Mouse (Mus musculus): Measurements from ENCODE around the gene Gkn2. TPM values are rescaled to one million over a fixed set of nuclear protein-coding genes. Genes with fewer than 3 reads are reported as not detected.
A peak's percentile ranks its signal among the peaks of the same experiment; 100 is the strongest.

Gene Gkn2
- polyA plus RNA-seq, 1 experiment from 2014 or later, result not detected

DNA sequence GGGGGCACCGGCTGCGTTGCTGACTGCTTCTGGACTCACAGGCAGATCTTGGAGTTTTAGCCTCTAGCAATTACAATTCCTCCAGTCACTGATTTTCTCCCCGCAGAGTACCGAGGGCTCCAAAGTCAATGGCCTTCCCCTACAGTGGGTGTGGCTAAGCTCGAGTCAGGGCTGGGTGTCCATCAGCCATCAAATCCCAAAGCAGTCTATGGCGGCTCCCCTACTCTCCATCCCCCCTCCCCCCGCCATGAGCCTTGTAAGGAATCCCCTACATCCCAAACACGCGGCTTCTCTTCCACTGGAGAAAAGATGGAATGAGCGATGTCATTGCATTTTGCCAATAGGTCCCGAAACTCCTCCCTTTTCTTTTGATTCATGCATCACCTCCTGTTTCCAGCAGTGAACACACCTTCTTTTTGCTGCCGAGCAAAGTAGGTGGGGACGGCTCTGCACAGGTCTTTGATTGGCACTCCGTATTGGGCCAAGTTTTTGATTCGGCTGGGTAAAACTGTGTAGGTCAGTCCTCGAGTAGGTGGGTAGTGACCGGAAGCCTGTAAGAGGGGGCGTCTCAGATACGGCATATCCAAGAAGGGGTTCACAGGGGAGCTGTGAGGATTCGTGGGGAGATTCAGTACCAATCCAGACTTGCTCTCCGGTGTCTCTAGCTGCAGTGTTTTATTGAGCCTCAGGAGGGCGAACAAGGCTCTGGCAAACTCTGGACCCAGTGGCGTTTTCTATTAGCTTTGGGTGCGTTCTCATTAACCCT lies 11.0 kb downstream of the Gkn2 start:
- peak overlapping the region; percentile 31; the same call in 1 of the 2 replicates for H3K9ac ChIP-seq
- no peak overlapping the region for H3K27ac ChIP-seq
- no peaks in the 10 kb centered on the region for H3K36me3 ChIP-seq (ENCODE audit: poor library complexity, severe bottlenecking)
- no peaks in the 10 kb centered on the region for H3K9me3 ChIP-seq (replicated peaks)
- H3K4me3 ChIP-seq, result peak overlapping the region; percentile 29
- 5% methylated on average over 24 of the region's 24 CpGs for WGBS
- H3K4me2 ChIP-seq, result peak overlapping the region; percentile 59
- H3K27me3 ChIP-seq, result peaks cover 20% of the 10 kb centered on the region
- ATAC-seq, result peak; percentile 53; the same call in 1 of the 2 replicates
- H3K4me1 ChIP-seq, result peaks cover 4% of the 10 kb centered on the region; the same call in 1 of the 2 replicates

GRCm38 (mm10) chr6:87384761-87385160 lies 11.6 kb downstream of the Gkn2 start:
- H3K4me1 ChIP-seq, result peaks cover 4% of the 10 kb centered on the region; the same call in 1 of the 2 replicates
- no peaks in the 10 kb centered on the region for H3K36me3 ChIP-seq (ENCODE audit: poor library complexity, severe bottlenecking)
- no peak for ATAC-seq
- no peak overlapping the region for H3K4me3 ChIP-seq
- 53% methylated on average over 6 of the region's 6 CpGs for WGBS
- peak overlapping the region; percentile 59; the same call in 1 of the 2 replicates for H3K4me2 ChIP-seq
- no peak overlapping the region for H3K9ac ChIP-seq
- peaks cover 20% of the 10 kb centered on the region for H3K27me3 ChIP-seq
- no peaks in the 10 kb centered on the region for H3K9me3 ChIP-seq (replicated peaks)
- H3K27ac ChIP-seq, result no peak overlapping the region

DNA sequence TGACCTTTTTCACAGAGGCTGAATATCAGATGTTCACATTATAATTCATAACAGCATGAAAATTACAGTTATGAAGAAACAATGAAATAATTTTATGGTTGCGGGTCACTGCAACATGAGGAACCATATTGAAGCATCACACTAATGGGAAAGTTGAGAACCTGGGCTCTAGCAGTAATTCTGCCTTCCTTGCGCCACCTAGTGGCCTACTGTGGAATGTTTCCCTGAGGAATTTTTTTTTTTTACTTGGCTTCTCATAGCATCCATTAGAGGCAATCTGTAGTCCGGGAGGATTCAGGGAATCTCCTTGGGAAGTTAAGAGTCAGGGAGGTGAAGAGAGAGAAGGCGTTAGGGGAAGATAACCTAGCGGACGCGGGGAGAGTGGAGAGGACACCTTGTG lies 13.0 kb downstream of the Gkn2 start:
- Histone ChIP-seq H3K4me1 (peaks cover 4% of the 10 kb centered on the region; the same call in 1 of the 2 replicates), H3K27ac (no peak overlapping the region), H3K9ac (no peak overlapping the region), H3K9me3 (replicated peaks) (no peaks in the 10 kb centered on the region), H3K4me2 (no peak overlapping the region), H3K4me3 (no peak overlapping the region), H3K27me3 (peaks cover 20% of the 10 kb centered on the region), H3K36me3 (ENCODE audit: poor library complexity, severe bottlenecking) (no peaks in the 10 kb centered on the region)
- 10% methylated on average over 7 of the region's 7 CpGs for WGBS
- ATAC-seq, result no peak

- WGBS, result 81% methylated on average over 10 of the region's 10 CpGs
- no peak for ATAC-seq
Measured at GRCm38 (mm10) chr6:87386681-87387080, 13.5 kb downstream of the Gkn2 start.

GRCm38 (mm10) chr6:87388877-87389276 lies 15.7 kb downstream of the Gkn2 start, which contains the start of gene Gkn3:
TSS of gene Gkn3 (minus strand) at chr6:87388935.
- no peak for ATAC-seq
- Histone ChIP-seq H3K27ac (no peak within 1 kb of the TSS), H3K36me3 (ENCODE audit: poor library complexity, severe bottlenecking) (no peaks in the 10 kb centered on the region), H3K9me3 (replicated peaks) (no peaks in the 10 kb centered on the region), H3K4me1 (peaks cover 10% of the 10 kb centered on the region), H3K27me3 (peaks cover 11% of the 10 kb centered on the region; the same call in 1 of the 2 replicates), H3K4me3 (no peak within 1 kb of the TSS), H3K4me2 (no peak within 1 kb of the TSS), H3K9ac (no peak within 1 kb of the TSS)
- WGBS, result 63% methylated on average over 7 of the region's 7 CpGs

More at GRCm38 (mm10) chr6:87386681-87387080, 13.5 kb downstream of the Gkn2 start:
- H3K9me3 ChIP-seq (replicated peaks), result no peaks in the 10 kb centered on the region
- H3K27me3 ChIP-seq, result peaks cover 20% of the 10 kb centered on the region
- H3K27ac ChIP-seq, result no peak overlapping the region
- H3K4me3 ChIP-seq, result no peak overlapping the region
- H3K4me1 ChIP-seq, result peaks cover 4% of the 10 kb centered on the region; the same call in 1 of the 2 replicates
- H3K36me3 ChIP-seq (ENCODE audit: poor library complexity, severe bottlenecking), result no peaks in the 10 kb centered on the region
- no peak overlapping the region for H3K4me2 ChIP-seq
- no peak overlapping the region for H3K9ac ChIP-seq

GRCm38 (mm10) chr6:87389455-87389989 lies 16.4 kb downstream of the Gkn2 start:
- H3K27ac ChIP-seq, result no peak overlapping the region
- H3K4me3 ChIP-seq, result no peak overlapping the region
- H3K9ac ChIP-seq, result no peak overlapping the region
- WGBS, result 42% methylated on average over 5 of the region's 5 CpGs
- no peak for ATAC-seq
- no peaks in the 10 kb centered on the region for H3K36me3 ChIP-seq (ENCODE audit: poor library complexity, severe bottlenecking)
- peaks cover 11% of the 10 kb centered on the region; the same call in 1 of the 2 replicates for H3K27me3 ChIP-seq
- no peak overlapping the region for H3K4me2 ChIP-seq
- peaks cover 7% of the 10 kb centered on the region for H3K4me1 ChIP-seq
- H3K9me3 ChIP-seq (replicated peaks), result no peaks in the 10 kb centered on the region

DNA sequence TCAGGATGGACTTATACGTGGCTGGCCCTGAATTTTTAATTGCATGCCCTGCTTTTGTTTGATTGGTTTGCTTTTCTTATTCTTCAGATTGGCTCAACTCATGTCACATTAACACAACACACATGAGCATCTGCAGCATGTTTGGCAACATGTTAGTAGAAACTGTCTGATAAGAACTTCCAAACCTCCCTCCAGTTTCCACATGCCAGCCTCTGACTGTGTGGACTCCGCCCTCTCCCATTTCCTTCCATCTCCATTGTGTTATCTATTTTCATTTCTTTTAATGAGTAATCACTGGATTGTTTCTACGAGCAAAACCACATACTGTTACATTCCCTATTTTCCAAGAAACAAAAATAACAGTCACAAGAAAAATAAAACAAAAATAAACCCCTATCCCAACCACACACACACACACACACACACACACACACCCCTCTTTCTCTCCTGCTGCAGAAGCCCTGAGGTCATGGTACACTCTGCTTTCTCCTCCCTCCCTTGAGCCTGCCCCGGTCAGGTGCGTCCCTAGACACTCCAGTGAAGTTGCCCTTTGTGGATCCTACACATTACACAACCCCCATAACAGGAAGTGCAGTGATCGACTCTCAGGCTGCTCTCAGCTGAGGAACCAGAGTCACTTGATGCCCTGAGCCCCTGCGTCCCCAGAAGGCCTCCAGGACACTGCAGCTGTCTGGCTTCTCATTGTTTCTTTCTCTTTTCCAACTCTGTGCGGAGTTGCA lies 20.5 kb downstream of the Gkn2 start:
- H3K27ac ChIP-seq, result no peak overlapping the region
- no peak for ATAC-seq
- no peak overlapping the region for H3K9ac ChIP-seq
- no peaks in the 10 kb centered on the region for H3K36me3 ChIP-seq (ENCODE audit: poor library complexity, severe bottlenecking)
- no peak overlapping the region for H3K4me3 ChIP-seq
- H3K9me3 ChIP-seq (replicated peaks), result no peaks in the 10 kb centered on the region
- 70% methylated on average over 8 of the region's 8 CpGs for WGBS
- no peaks in the 10 kb centered on the region for H3K27me3 ChIP-seq
- no peak overlapping the region for H3K4me2 ChIP-seq
- H3K4me1 ChIP-seq, result peaks cover 7% of the 10 kb centered on the region

- no peak for ATAC-seq
- Histone ChIP-seq H3K9me3 (replicated peaks) (no peaks in the 10 kb centered on the region), H3K4me3 (no peak overlapping the region), H3K4me2 (no peak overlapping the region), H3K4me1 (peaks cover 7% of the 10 kb centered on the region), H3K36me3 (ENCODE audit: poor library complexity, severe bottlenecking) (no peaks in the 10 kb centered on the region), H3K27me3 (no peaks in the 10 kb centered on the region), H3K9ac (no peak overlapping the region), H3K27ac (no peak overlapping the region)
- 94% methylated on average over 9 of the region's 9 CpGs for WGBS
Measured at GRCm38 (mm10) chr6:87394783-87395182, 21.6 kb downstream of the Gkn2 start.

DNA sequence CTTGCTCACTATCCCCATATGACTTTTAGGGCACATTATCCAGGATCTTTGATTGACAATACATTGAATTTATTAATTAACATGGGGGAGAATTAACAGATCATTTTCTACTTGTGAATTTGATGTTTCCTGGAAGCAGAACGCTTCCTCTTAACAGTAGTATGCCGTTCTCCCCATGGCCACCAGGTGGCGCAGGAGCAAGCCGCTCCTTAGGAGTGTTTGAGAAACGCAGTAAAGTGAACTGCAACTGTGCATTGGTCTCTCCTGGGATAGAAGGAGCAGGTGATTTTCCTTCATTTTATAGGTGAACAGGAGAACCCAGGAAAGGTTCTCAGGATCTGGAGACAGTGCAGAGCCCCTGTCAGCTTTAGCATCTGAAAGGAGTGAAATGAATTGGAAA lies 26.0 kb downstream of the Gkn2 start:
- no peak for ATAC-seq
- Histone ChIP-seq H3K4me2 (no peak overlapping the region), H3K27me3 (no peaks in the 10 kb centered on the region), H3K9me3 (replicated peaks) (no peaks in the 10 kb centered on the region), H3K4me1 (no peaks in the 10 kb centered on the region), H3K9ac (no peak overlapping the region), H3K36me3 (ENCODE audit: poor library complexity, severe bottlenecking) (no peaks in the 10 kb centered on the region), H3K4me3 (no peak overlapping the region), H3K27ac (no peak overlapping the region)
- 2% methylated on average over 5 of the region's 5 CpGs for WGBS

DNA sequence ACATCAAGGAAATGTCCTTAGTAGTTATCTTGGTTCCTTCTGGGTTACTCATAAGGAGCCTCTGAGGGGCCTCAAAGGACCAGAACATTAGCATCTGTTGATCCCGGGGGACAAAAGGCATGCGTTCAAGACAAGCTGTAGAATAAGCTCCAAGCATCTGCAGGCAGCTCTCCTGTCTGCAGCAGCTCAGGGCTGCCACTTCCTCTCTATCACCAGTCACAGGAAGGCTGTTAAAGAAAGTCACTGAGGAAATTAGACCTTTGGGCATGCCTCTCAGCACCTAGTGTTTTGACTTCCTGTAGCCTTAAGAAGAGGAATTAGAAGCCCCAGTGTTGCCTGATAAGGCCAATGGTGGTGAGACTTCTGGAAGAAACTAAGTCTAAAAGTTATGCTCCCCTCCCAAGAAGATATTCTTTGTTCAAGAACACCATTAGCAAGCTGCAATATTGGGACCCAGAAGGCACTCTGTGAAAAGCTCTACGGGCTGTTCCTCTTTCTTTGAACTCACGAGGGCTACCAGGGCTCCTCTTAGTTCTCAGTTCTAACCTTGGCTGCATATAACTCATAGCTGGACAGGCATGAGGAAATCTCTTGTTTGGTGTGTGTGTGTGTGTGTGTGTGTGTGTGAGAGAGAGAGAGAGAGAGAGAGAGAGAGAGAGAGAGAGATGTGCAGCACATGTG lies 26.9 kb downstream of the Gkn2 start:
- H3K9me3 ChIP-seq (replicated peaks), result no peaks in the 10 kb centered on the region
- no peak overlapping the region for H3K9ac ChIP-seq
- H3K4me3 ChIP-seq, result no peak overlapping the region
- 73% methylated on average over 4 of the region's 4 CpGs for WGBS
- no peak overlapping the region for H3K27ac ChIP-seq
- no peaks in the 10 kb centered on the region for H3K4me1 ChIP-seq
- no peak for ATAC-seq
- no peak overlapping the region for H3K4me2 ChIP-seq
- H3K27me3 ChIP-seq, result no peaks in the 10 kb centered on the region
- no peaks in the 10 kb centered on the region for H3K36me3 ChIP-seq (ENCODE audit: poor library complexity, severe bottlenecking)

GRCm38 (mm10) chr6:87401456-87401855 lies 28.3 kb downstream of the Gkn2 start:
- H3K4me3 ChIP-seq, result no peak overlapping the region
- WGBS, result 86% methylated on average over 6 of the region's 6 CpGs
- H3K4me1 ChIP-seq, result no peaks in the 10 kb centered on the region
- H3K9ac ChIP-seq, result no peak overlapping the region
- H3K27me3 ChIP-seq, result no peaks in the 10 kb centered on the region
- no peak for ATAC-seq
- H3K36me3 ChIP-seq (ENCODE audit: poor library complexity, severe bottlenecking), result no peaks in the 10 kb centered on the region
- H3K4me2 ChIP-seq, result no peak overlapping the region
- no peak overlapping the region for H3K27ac ChIP-seq
- H3K9me3 ChIP-seq (replicated peaks), result no peaks in the 10 kb centered on the region

Measured in forebrain, embryonic 13.5 days (tissue).